Mouse (Mus musculus) limb, embryonic 14.5 days (tissue): ENCODE measurements at regions not wholly inside any gene's neighbourhood (a gene's known extent, or its start where the extent isn't known, plus 50 kb on each side); places are given as distances from the start of the nearest gene placed in this dataset.
A peak's percentile ranks its signal among the peaks of the same experiment; 100 is the strongest.

Experiments used
- ATAC-seq: fragments of 200-750 bp; cut with Nextera tagmentation; 2 replicates; pipeline ENCODE4 v1.8.0; 2017; ENCODE audit warnings: low read depth, moderate number of reproducible peaks, moderate TSS enrichment; ENCODE audit not compliant: low FRiP score
- DNase-seq: peaks from one replicate; pipeline ENCODE4 v3.0.0-alpha.2; 2015; ENCODE audit warnings: low spot score
- H3K27ac ChIP-seq: fragments of 300-500 bp; sonication (generic); replicated peaks from 2 replicates; pipeline ENCODE4 v1.5.1; 2014; ENCODE audit warnings: low read depth, mild to moderate bottlenecking, low read length, moderate library complexity, mixed read lengths
- H3K27me3 ChIP-seq: fragments of 300-500 bp; sonication (generic); 2 replicates; pipeline ENCODE4 v1.6.1; 2014; ENCODE audit warnings: low read length, mixed read lengths; ENCODE audit not compliant: control insufficient read depth, insufficient read depth
- H3K36me3 ChIP-seq: fragments of 300-500 bp; sonication (generic); 2 replicates; pipeline ENCODE4 v1.6.1; 2014; ENCODE audit warnings: mild to moderate bottlenecking, low read length, moderate library complexity, mixed read lengths; ENCODE audit not compliant: control insufficient read depth, insufficient read depth
- H3K4me1 ChIP-seq: fragments of 300-500 bp; sonication (generic); 2 replicates; pipeline ENCODE4 v1.6.1; 2014; ENCODE audit warnings: antibody characterized with exemption, low read length, mixed read lengths; ENCODE audit not compliant: control insufficient read depth, insufficient read depth
- H3K4me2 ChIP-seq: fragments of 300-500 bp; sonication (generic); replicated peaks from 2 replicates; pipeline ENCODE4 v1.6.1; 2014; ENCODE audit warnings: low read depth, mild to moderate bottlenecking, low read length, moderate library complexity; ENCODE audit not compliant: severe bottlenecking
- H3K4me3 ChIP-seq: fragments of 300-500 bp; sonication (generic); replicated peaks from 2 replicates; pipeline ENCODE4 v1.5.1; 2014; ENCODE audit warnings: low read length
- H3K9ac ChIP-seq: fragments of 300-500 bp; sonication (generic); 2 replicates; pipeline ENCODE4 v1.6.1; 2014; ENCODE audit warnings: mild to moderate bottlenecking, low read depth, low read length, moderate library complexity; ENCODE audit not compliant: severe bottlenecking
- H3K9me3 ChIP-seq: fragments of 300-500 bp; sonication (generic); 2 replicates; pipeline ENCODE4 v1.6.1; 2016; ENCODE audit warnings: low read length; ENCODE audit not compliant: control insufficient read depth
- POLR2A ChIP-seq: fragments of 200-500 bp; IDR thresholded peaks from 2 replicates; pipeline ENCODE4 v1.8.0; 2012; ENCODE audit warnings: inconsistent platforms, mild to moderate bottlenecking, moderate library complexity, borderline replicate concordance; ENCODE audit not compliant: insufficient read depth, insufficient read length; ENCODE audit errors: extremely low read depth
- WGBS: fragments of 180-500 bp; shearing (Covaris S2); extraction: QIAGEN DNeasy Blood & Tissue Kit; methylation state at CpG from one replicate; pipeline ENCODE4 v1.1.7; 2014; 5-methylcytosine and 5-hydroxymethylcytosine counted together

DNA sequence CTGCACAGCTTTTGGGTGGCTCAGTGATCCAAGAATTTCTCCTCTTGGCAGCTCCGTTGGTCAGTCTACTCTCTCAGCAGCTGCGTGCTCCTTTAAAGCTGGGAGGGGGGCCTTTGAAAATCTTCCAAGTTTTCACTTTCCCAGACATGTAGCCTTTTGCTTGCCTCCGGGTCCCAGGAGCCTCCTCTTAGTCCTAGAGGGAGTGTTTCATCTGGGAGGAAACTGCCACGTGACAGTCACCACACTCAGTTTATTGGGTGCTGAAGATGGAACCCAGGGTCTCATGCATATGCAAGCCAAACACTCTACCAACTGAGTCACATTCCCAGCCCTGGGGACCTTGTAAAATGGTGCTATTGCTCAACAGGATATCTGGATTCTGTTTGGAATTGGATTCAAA is 92.5 kb upstream of the Rybp start:
- no peaks in the 10 kb centered on the region for H3K27me3 ChIP-seq
- H3K4me2 ChIP-seq: no peak overlapping the region
- peak; percentile 65 for DNase-seq
- H3K36me3 ChIP-seq: no peaks in the 10 kb centered on the region
- peak; percentile 69 for ATAC-seq
- H3K27ac ChIP-seq: no peak overlapping the region
- WGBS: 24% methylated on average over 4 of the region's 4 CpGs
- H3K4me1 ChIP-seq: peaks cover 20% of the 10 kb centered on the region
- TF ChIP-seq POLR2A: no peak
- H3K9me3 ChIP-seq: no peaks in the 10 kb centered on the region
- no peak overlapping the region for H3K4me3 ChIP-seq
- H3K9ac ChIP-seq: no peak overlapping the region

DNA sequence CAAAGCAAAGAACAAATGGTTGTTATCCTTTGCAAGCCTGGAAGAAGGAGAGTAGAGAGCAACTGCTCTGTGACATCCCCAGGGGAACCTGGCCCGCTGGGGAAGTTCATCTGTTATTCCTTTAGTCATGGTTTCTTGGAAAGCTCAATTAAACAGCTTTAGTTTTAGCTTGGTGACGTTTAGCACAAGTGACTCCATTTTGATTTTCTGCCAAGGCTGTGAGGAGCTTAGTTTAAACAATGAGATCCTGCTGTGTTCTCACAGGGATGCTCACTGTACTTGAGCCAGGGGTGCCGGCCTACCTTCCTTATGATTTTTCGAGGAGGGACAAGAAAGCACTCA is 91.2 kb upstream of the Rybp start:
- ATAC-seq: no peak
- Histone ChIP-seq H3K9ac (no peak overlapping the region), H3K27ac (no peak overlapping the region), H3K27me3 (no peaks in the 10 kb centered on the region), H3K4me1 (peaks cover 20% of the 10 kb centered on the region), H3K4me3 (no peak overlapping the region), H3K9me3 (no peaks in the 10 kb centered on the region), H3K4me2 (no peak overlapping the region), H3K36me3 (no peaks in the 10 kb centered on the region)
- 57% methylated on average over 4 of the region's 4 CpGs for WGBS
- TF ChIP-seq POLR2A: no peak
- peak; percentile 41 for DNase-seq

GRCm38 (mm10) chr6:100377828-100378532 is 90.7 kb upstream of the Rybp start:
- ATAC-seq (no peak), DNase-seq (no peak)
- Histone ChIP-seq H3K36me3 (no peaks in the 10 kb centered on the region), H3K4me1 (peaks cover 16% of the 10 kb centered on the region), H3K9ac (no peak overlapping the region), H3K27ac (no peak overlapping the region), H3K27me3 (no peaks in the 10 kb centered on the region), H3K4me2 (no peak overlapping the region), H3K9me3 (no peaks in the 10 kb centered on the region), H3K4me3 (no peak overlapping the region)
- no peak for TF ChIP-seq POLR2A
- WGBS: 71% methylated on average over 6 of the region's 6 CpGs

DNA sequence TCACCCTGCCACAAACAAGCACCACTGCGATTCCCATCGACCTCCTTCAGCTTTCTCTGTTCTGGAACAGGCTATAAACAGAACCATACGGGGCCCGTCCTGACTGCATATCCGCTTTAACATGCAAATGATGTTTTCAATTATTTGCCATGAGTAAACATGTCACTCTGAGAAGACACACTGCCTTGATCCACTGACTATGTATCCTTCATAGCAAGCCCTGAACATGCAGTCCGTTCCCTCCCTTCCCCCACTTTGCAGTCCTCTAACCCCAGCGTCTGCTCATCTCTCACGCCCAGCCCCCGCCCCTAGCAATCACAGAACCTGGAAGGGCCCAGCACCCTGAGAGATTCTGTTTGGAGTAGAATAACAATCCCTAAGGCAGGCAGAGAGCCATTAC is 89.4 kb upstream of the Rybp start:
- DNase-seq (peak; percentile 13), ATAC-seq (no peak)
- H3K9ac ChIP-seq: no peak overlapping the region
- no peaks in the 10 kb centered on the region for H3K27me3 ChIP-seq
- H3K27ac ChIP-seq: no peak overlapping the region
- H3K4me3 ChIP-seq: no peak overlapping the region
- H3K36me3 ChIP-seq: no peaks in the 10 kb centered on the region
- WGBS: 13% methylated on average over 9 of the region's 9 CpGs
- TF ChIP-seq POLR2A: no peak
- no peaks in the 10 kb centered on the region for H3K9me3 ChIP-seq
- peaks cover 16% of the 10 kb centered on the region for H3K4me1 ChIP-seq
- no peak overlapping the region for H3K4me2 ChIP-seq

DNA sequence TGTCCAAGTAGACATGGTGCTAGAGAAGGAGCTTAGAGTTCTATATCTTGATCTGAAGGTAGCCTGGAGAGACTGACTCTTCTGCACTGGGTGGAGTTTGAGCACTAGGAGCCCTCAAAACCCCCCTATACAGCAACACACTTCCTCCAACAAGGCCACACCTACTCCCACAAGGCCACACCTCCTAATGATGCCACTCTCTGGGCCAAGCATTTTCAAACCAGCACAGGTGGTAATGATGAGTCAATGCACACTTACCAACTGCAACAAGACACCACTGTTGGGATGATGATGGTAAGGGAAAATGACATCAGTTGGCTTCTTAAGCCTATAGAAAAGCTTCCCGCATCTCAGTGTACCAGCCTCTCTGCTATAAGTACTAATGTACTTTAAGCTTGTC is 83.5 kb upstream of the Rybp start:
- TF ChIP-seq POLR2A: no peak
- ATAC-seq: no peak

GRCm38 (mm10) chr6:100370358-100370757 is 83.1 kb upstream of the Rybp start:
- Histone ChIP-seq H3K4me2 (no peak overlapping the region), H3K4me3 (no peak overlapping the region), H3K9ac (no peak overlapping the region), H3K9me3 (no peaks in the 10 kb centered on the region), H3K4me1 (no peaks in the 10 kb centered on the region), H3K27ac (no peak overlapping the region), H3K27me3 (no peaks in the 10 kb centered on the region), H3K36me3 (no peaks in the 10 kb centered on the region)
- WGBS: 87% methylated on average over 5 of the region's 5 CpGs
- ATAC-seq (no peak), DNase-seq (no peak)
- TF ChIP-seq POLR2A: no peak

More for the DNA sequence above, 83.5 kb upstream of the Rybp start:
- H3K4me1 ChIP-seq: no peaks in the 10 kb centered on the region
- no peaks in the 10 kb centered on the region for H3K36me3 ChIP-seq
- H3K4me3 ChIP-seq: no peak overlapping the region
- H3K27me3 ChIP-seq: no peaks in the 10 kb centered on the region
- H3K27ac ChIP-seq: no peak overlapping the region
- no peaks in the 10 kb centered on the region for H3K9me3 ChIP-seq
- WGBS: 77% methylated on average over 1 of the region's 1 CpGs
- H3K4me2 ChIP-seq: no peak overlapping the region
- no peak overlapping the region for H3K9ac ChIP-seq
- no peak for DNase-seq
